Mouse (Mus musculus): ENCODE data around the gene Atp5s.

The Atp5s gene

DNA sequence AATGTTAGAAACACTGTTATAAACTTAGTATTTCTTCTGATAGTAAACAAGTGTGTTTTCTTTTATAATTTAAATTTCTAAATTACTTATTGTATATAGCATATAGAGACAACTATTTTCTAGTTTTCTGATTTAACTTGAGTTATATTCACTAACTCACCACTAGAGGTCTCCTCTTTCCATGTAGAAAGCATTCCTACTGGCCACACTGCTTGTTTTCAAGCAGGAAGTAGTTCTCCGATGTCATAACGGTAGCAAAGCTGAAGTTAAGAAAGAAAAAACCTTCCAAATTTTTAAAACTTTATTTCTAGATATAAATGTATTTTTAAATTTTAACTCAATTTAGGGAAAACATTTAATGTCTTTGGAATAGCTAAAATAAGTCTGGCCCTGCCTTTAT is 8.8 kb downstream of the Atp5s start:
- DNase-seq (ENCODE audit: low spot score) = peak; percentile 80

DNA sequence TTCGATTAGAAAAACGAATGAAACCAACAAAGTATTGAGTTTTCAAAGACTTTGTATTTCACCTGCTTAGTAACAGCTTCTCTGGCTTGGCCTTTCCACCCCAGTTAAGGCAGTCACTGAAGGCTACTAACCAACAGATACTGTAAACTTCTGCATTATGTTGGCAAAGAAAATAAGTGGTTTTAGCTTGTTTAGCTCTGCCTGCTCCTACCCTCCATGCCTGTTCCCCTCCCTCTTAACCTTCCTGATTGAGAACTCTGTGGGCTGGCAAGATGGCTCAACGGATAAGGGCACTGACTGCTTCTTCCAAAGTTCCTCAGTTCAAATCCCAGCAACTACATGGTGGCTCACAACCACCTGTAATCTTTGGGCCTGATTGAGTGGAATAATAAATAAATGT is 9.2 kb downstream of the Atp5s start:
- DNase-seq (ENCODE audit: low spot score) = no peak

DNA sequence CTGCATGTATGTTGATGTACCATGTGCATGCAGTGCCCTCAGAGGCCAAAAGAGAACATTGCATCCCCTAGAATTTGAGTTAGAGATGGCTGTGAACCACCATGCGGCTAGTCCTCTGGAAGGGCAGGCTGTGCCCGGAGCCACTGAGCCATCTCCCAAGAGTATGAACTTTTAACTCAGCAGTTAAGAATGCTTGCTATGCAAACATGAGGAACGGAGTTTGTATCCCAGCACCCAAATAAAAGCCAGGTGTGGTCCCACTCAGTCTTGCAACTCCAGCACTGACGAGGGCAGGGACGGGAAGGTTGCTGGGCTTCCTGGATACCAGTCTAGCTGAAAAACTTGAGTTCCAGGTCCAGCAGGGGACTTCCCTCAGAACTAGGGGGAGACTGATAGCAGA is 17.2 kb downstream of the Atp5s start:
- no peak for DNase-seq (ENCODE audit: low spot score)

DNA sequence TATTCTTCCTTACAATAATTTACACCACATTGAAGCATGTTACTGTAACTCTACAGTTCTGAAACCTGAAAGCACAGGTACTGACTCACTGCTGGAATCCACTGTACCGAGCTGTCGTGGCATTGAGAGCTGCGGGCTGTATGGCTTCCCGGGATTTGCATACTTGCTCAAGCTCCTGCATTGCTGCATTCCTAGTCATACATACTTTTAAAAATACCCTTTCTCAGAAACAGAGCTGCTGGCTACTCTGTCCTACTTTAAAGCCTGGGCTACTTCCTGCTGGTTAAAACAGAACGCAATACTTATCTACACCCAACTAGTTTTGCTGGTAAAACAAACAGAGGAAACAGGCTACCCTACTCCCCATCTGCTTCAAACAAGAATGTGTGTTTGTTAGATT is 19.4 kb downstream of the Atp5s start:
- no peak for DNase-seq (ENCODE audit: low spot score)

DNA sequence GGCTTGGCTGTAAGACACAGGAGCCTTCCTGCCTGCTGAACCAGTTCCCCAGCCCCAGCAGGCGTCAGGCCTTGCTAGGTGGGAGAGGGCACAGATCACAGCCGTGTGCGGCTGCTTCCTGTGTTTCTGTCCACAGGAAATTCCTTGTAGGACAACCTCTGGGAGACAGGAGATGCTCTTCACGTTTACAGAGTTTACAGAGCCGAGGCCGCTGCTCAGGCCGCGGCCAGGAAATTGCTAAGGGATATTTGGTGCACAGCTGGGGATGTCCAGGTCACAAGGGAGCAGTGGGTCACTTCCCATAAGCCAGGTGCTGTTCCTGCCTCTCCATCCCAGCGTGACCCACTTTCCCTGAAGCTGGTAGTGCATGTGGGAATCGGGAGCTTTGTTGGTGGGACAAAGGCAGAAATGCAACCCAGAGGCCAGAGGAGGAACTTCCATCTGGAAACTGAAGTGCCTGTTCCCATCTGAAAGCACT is 27.2 kb downstream of the Atp5s start:
- peak; percentile 73 for DNase-seq (ENCODE audit: low spot score)

DNA sequence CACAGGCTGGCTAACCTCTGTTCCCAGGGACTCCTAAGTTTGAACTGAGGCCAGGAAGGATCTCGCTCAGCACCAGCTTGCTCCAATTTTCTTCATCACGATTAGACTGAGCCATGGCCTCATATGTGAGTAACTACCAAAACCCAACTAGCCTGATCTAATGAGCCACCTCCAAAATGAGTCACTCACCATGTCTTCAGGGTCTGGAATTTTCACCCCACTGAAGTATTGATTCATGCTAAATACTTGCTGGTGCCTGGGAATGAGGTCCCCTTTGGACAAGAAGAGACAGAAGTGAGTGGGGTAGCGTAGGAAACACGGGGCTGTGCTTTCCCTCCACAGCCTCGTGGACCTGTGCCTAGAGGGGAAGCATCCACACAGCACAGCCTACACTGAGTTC is 29.2 kb downstream of the Atp5s start:
- DNase-seq (ENCODE audit: low spot score) = no peak

DNA sequence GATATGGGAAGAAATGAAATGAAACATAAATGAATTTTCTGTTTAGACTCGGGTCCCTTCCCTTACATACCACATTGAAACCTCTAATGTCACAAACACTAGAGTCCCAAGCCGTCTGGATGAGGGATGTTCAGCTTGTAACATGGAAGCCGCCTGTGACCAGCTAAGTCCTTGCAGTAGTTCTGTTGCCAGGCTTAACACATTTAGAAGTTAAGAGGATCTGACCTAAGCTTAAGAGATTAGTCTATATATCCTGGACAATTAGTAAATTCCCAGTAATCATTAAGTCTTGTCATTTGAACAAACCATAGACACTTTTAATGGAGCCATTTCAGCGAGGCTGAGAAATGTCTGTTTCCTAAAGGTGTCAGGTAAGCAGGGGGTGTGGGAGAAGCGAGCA is 31.3 kb downstream of the Atp5s start:
- DNase-seq (ENCODE audit: low spot score) = no peak

DNA sequence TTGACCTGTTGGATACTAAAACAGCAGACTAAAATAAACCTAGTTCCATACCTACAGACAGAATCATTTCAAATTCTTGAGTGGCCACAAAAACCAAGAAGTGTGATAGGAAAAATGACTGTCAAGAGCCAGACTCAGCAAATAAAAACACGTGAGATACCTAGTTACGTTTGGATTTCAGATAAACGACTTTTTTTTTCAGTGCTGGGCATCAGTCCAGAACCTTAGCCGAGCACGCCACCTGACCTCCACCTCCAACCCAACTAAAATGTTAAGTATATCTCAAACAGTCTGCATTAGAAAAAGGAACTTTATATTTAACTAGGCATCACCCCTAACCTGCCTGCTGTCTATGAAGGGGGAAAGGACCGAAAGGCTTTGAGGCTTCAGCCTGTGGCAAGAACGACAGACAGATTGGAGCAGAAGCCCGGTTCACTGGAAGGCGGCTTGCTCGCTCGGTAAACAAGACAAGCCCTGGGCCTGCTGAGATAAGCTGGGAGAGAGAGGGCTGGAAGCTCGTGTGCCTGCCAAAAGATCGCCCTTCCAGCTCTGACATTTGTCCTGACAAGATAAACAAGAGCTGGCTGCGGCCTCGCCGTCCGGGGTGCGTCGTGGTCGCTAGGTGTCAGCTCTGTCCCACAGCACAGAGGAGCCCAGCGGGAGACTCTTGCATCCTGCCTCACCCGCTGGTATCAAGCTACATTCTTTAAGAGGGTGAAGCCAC is 32.8 kb downstream of the Atp5s start:
- DNase-seq (ENCODE audit: low spot score) = peak; percentile 73

DNA sequence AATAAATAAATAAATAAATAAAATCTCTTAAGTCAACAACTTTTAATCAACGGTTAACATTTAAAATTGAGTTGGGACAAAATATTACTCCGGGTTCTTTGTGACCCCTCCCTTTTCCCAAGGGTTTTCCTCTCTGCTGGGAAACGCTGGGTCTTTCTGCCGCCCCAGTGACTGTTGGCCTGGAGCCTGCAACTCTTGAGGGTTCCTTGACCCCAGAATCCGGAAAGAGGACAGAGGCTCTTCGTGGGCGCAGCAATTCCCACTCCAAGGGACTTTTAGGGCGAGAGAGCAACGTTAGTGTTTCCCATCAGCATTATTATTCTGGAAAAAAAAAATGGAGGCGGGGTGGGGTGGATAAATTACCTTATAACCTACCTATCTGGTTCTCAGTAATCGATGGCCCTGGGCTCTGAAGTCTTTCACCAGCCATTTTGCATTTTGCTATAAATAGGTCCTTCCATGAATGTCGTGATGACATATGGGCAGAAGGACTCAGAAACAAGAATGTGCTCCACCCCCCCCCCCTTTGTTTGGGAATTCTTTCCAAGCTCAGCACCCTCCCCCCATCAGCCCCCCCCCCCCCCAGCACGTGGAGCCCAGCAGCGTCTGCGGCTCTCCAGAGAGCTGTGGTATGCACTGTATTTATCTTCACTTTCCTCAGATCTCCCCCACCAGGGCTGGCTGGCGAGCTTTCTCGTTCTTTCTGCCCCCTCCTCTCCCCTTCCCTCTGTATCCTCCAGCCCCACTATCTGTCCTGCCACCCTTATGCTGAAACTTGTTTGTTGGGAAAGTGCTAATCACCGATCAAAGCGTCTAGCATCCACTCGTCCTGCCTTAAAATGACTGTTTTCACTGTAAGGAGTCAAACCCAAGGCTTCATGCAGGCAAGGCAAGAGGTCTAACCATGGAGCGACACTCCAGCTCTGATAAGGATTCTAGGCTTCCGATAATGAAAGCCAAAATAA is 33.8 kb downstream of the Atp5s start:
- peak; percentile 49 for DNase-seq (ENCODE audit: low spot score)

DNA sequence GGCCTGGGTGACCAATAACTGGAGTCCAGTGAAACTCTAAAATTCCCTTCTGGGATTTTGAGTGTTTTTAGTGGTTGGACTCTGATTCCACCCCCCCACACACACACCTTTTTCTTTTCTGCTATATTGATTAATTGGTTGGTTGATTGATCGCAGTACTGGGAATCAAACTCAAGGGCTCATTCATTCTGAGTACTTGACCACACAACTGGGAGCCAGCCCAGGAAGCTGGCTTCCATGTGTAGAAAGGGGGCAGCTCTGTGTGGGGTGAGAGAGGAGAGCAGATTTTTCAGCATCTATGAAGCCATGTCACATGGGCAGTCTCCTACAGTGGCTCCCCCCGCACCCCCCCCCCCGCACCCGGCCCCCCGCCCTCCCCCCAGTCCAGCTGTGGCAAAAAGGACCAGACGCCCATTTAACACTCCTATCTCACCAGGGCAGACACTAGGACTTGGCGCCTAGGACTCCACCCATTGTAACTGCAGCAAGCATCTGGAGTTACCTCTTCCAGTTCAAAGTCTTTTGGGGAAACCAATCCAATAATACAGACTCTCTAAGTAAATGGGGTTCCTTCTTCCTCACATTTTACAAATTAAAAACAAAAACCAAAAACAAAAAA is 34.6 kb downstream of the Atp5s start:
- no peak for DNase-seq (ENCODE audit: low spot score)

DNA sequence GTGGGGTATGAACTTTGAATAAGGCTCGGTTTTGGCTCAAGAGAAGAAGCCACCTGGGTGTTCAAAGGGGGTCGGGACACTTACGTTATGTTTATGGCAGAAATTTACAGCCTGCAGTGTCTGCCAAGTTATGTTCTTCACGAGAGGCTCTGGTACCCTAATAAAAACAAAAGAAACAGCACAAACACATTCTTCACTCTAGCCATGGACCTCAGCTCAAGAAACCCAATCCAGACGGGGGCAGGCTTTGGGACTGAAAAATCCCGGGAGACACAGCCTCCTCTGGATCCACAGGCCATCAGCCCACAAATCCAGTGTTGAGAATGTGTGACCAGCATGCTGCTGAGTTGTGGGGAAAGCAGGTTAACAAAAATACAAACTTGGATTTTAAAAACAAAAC is 35.3 kb downstream of the Atp5s start:
- no peak for DNase-seq (ENCODE audit: low spot score)

DNA sequence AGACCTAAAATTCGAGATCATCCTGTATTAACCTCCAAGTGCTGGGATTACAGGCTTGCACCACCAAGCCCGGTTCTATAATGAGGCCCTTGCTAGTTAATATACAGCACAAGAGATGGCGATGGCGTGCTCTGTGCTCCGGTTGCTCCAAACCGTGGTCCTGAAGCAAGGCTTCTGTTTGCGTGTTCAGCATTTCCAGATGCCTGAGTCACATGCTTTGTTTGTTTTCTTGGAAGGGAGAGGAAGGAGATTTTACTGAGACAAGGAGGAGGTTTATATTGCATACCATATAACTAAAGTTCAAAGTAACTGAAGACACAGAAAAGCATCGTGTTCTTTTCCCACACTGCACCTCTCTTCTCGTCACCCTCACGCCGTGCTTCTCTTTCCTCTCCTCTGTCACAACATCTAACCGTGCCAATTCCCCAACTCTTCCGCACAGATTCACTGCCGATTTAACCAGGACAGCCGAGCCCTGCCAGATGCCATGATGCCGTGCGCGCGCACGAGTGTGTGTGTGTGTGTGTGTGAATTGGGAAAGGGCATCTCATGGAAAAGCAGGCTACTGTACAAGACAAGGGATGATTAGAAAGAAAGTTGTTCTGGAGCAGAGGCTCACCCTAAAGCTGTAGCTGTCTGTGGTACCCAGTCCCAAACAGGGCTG is 36.1 kb downstream of the Atp5s start:
- DNase-seq (ENCODE audit: low spot score) = no peak

DNA sequence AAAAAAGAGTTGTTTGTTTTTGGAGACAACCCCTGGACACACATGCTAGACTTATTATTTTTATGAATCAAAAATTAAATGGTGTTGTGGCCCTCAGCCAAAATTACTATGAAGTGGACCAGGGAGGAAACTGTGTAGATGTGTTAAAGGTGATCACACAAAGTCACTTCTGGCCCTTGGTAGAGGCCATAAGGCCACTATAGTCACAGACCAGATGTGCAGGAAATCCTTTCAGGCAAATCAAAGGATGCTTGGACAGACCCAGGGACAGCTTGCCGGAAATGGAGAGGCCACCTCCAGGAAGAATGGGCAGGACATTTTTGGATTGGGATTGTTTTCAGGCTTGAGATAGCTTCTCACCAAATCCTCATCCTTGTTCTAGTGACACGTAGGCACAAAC is 36.9 kb downstream of the Atp5s start:
- no peak for DNase-seq (ENCODE audit: low spot score)

DNA sequence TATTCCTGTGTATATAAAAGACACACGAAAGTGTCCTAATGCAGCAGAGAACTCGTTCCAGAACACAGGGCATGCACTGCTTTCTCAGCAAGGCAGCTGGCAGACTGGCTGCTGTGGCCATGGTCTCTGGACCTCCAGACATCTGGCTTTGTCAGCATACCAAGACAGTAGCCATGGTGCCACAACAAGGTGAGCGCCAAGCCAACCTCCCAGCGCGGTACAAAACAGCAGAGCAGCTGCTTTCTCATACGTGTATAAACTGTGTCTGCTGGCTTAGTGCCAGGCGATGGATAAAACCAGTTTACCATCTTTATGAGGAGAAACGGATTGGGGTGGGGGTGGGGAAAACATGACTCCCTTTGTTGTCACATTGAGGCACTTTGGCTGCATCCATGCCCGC is 40.8 kb downstream of the Atp5s start:
- no peak for DNase-seq (ENCODE audit: low spot score)

DNA sequence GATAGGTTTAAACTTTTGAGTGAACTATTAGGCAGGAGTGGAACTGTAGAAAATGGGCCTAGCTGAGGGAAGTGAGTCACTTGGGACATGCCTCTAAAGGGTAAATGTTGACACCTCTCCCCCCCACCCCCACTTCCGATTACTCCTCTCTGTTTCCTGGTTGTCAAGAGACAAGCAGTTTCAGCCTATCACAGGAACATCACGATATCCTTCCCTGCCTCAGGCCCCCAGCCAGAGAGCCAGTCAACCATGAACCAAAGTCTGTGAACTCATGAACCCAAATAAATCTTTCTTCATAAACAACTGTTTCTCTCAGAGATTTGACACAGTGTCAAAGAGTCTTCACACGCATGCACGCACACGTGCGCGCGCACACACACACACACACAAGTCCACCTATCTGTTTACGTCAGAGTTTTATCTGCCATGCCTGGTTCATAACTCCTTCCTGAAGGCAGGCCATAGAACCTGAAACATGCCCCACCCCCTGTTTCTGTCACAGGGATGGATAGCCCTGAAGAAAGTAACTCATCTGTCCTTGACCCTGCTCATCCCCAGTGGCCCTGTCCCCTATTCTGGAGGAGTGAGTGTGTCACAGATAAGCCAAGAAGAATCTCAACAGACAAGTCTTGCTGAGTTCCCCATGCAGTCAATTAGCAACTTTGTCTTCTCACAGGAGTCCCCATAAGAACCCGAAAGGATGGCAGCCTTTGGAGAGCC is 41.6 kb downstream of the Atp5s start:
- DNase-seq (ENCODE audit: low spot score) = no peak

DNA sequence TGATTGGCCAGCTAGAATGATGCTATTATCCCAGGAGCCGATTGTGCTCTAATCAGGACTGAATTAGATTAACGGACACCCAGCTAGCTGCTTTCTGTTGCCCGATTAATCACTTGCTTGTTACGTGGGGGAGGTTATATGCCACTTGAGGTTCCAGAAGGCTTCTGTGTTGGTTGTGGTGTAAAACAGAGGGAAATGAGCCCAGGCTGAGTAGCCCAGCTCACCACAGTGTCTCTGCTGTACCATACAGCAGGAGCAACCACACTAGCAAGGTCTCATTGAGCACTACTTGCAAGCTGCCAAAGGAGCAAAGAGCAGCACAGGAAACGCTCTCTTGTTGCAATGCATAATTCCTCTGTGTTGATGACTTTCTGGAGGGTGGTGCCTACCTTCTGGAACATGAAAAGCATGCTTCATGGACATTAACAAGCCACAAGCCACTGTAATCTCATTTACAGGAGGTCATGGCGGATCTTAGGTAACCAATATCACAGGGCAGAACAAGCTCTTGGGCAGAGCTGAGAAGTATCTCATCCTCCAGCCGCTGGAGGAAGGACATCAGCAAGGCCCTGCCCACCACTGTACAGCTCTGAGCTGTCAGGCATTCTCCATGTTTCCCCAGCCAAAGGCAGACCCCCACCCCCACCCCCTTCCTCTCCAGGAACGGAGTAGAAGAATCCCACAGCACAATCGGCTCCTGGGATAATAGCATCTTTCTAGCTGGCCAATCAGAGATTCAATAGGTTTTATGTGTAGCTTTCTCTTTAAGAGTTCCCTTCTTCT is 42.9 kb downstream of the Atp5s start:
- no peak for DNase-seq (ENCODE audit: low spot score)

DNA sequence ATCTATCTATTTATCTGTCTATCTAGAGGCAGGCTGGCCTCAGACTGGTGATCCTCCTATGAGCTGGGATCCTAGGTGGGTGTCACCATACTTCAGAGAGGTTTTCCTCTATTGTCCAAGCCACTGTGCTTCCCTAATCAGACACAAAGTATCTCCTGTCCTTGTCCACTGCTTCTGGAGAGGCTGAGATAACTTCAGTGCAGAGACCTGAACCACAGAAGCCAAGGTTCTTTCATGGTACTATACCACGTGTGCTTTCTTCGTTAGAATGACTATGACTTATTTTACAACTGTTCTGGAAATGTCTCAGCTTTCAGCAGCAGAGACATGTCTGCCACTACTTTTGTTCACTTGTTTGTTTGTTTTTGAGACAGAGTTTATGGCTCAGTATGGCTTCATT is 44.1 kb downstream of the Atp5s start:
- no peak for DNase-seq (ENCODE audit: low spot score)

DNA sequence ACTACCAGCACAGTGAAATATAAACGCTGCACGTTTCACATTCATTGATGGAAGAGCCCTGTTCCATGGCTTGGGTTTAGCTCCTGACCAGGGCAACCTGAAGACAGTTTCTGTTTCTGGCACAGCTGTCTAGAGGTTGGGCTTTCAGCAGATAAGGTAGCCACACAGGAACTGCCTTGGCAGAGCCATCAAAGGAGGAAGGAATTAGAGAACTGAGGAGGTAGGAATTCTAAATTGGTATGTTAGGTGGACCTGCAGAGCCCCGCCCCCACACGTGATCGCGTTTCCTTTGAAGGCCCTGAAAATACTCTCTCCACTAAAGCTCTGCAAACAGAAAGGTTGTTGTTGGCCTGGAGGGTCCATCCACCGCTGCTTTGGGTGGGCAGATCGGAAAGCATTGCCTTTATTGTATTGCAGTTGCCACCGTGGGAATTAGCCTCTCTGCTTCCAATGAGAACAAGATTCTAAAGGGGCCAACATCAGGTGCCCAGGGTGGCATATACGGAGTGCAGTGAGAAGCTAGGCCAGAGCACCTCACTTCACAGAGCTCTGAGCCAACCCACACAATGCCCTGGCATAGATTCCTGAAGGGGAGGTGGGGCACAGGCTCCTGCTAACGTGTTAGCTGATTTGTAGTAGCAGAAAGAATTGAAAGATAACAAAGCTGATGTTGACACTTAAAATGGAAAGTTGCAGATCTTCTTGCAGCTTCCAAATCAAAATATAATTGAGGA is 52.0 kb downstream of the Atp5s start:
- DNase-seq (ENCODE audit: low spot score) = no peak

DNA sequence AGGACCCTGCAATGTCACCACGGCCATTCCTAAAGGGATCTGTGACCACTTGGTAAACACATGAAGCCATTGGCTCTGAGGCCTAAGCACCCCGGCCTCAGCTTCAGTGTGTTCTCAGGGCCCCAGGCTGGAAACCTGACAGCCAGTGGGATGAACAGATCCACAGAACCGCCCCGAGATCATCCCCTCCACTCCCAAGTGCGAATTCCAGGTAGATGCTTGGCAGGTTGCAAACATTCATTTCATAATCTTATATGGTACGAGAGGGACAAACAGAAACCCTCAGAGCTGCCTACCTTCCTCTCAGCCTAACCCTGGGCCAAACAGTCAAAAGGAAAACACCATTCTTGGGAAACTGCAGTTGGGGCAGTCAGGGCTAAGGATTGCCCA is 52.6 kb downstream of the Atp5s start:
- no peak for DNase-seq (ENCODE audit: low spot score)

DNA sequence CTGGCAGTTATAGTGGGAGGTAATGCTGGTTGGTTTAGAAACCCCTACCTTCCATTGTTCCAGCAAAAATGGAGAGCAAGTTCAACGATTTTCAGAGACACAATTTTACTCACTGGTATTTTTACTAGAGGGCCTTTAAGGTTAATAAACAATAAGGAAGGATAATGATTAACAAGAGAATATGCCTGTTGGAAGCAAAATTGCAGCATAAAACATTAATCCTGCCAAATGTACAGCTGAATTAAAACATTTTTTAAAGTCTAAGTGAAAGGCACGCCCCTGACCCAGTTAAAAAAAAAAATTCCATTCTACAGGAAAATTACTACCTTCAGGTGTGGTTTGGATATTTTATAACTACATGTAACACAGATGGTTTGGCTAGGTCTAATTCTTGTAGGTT is 53.2 kb downstream of the Atp5s start:
- DNase-seq (ENCODE audit: low spot score) = no peak
